Mouse (Mus musculus): ENCODE measurements around the gene Cep83. TPM values are rescaled to one million over a fixed set of nuclear protein-coding genes. Genes with fewer than 3 reads are reported as not detected.

Cep83 gene
- polyA plus RNA-seq, 1 experiment from 2014 or later: 24.4 TPM

- H3K36me3 ChIP-seq: peaks cover 13% of the 10 kb centered on the region
- no peak overlapping the region for H3K27ac ChIP-seq
- no peaks in the 10 kb centered on the region for H3K9me3 ChIP-seq
- H3K4me2 ChIP-seq (replicated peaks): no peak overlapping the region
- WGBS: 76% methylated on average over 3 of the region's 3 CpGs
- H3K9ac ChIP-seq: no peak overlapping the region
- H3K27me3 ChIP-seq (replicated peaks): no peaks in the 10 kb centered on the region
- no peak overlapping the region for H3K4me3 ChIP-seq
- no peak for ATAC-seq (ENCODE audit: low FRiP score, low read depth)
- no peaks in the 10 kb centered on the region for H3K4me1 ChIP-seq
Measured at GRCm38 (mm10) chr10:94789205-94789604, 100.8 kb downstream of the Cep83 start.

- no peaks in the 10 kb centered on the region for H3K27me3 ChIP-seq (replicated peaks)
- WGBS: 94% methylated on average over 3 of the region's 3 CpGs
- ATAC-seq (ENCODE audit: low FRiP score, low read depth): no peak
- H3K4me3 ChIP-seq: no peak overlapping the region
- peaks cover 15% of the 10 kb centered on the region; the same call in 1 of the 2 replicates for H3K36me3 ChIP-seq
- H3K9ac ChIP-seq: no peak overlapping the region
- no peak overlapping the region for H3K27ac ChIP-seq
- no peak overlapping the region for H3K4me2 ChIP-seq (replicated peaks)
- no peaks in the 10 kb centered on the region for H3K4me1 ChIP-seq
- no peaks in the 10 kb centered on the region for H3K9me3 ChIP-seq
Measured at GRCm38 (mm10) chr10:94793914-94794313, 105.5 kb downstream of the Cep83 start.

- no peak overlapping the region for H3K4me3 ChIP-seq
- H3K27ac ChIP-seq: no peak overlapping the region
- no peaks in the 10 kb centered on the region for H3K9me3 ChIP-seq
- ATAC-seq (ENCODE audit: low FRiP score, low read depth): no peak
- H3K27me3 ChIP-seq (replicated peaks): no peaks in the 10 kb centered on the region
- no peaks in the 10 kb centered on the region for H3K4me1 ChIP-seq
- peaks cover 15% of the 10 kb centered on the region; the same call in 1 of the 2 replicates for H3K36me3 ChIP-seq
- WGBS: 90% methylated on average over 5 of the region's 5 CpGs
- H3K9ac ChIP-seq: no peak overlapping the region
- no peak overlapping the region for H3K4me2 ChIP-seq (replicated peaks)
Measured at GRCm38 (mm10) chr10:94794666-94795244, 106.3 kb downstream of the Cep83 start.

GRCm38 (mm10) chr10:94798128-94798527 is 109.7 kb downstream of the Cep83 start:
- ATAC-seq (ENCODE audit: low FRiP score, low read depth): no peak
- Histone ChIP-seq H3K27me3 (replicated peaks) (no peaks in the 10 kb centered on the region), H3K4me3 (no peak overlapping the region), H3K4me1 (no peaks in the 10 kb centered on the region), H3K36me3 (peaks cover 15% of the 10 kb centered on the region; the same call in 1 of the 2 replicates), H3K4me2 (replicated peaks) (no peak overlapping the region), H3K9ac (no peak overlapping the region), H3K27ac (no peak overlapping the region), H3K9me3 (no peaks in the 10 kb centered on the region)
- 77% methylated on average over 5 of the region's 5 CpGs for WGBS

GRCm38 (mm10) chr10:94799485-94800239 is 111.2 kb downstream of the Cep83 start:
- H3K36me3 ChIP-seq: peaks cover 10% of the 10 kb centered on the region; the same call in 1 of the 2 replicates
- no peaks in the 10 kb centered on the region for H3K4me1 ChIP-seq
- no peak overlapping the region for H3K4me3 ChIP-seq
- H3K9me3 ChIP-seq: no peaks in the 10 kb centered on the region
- no peaks in the 10 kb centered on the region for H3K27me3 ChIP-seq (replicated peaks)
- no peak for ATAC-seq (ENCODE audit: low FRiP score, low read depth)
- H3K27ac ChIP-seq: no peak overlapping the region
- H3K4me2 ChIP-seq (replicated peaks): no peak overlapping the region
- 14% methylated on average over 2 of the region's 2 CpGs for WGBS
- H3K9ac ChIP-seq: no peak overlapping the region

GRCm38 (mm10) chr10:94800677-94801354 is 112.4 kb downstream of the Cep83 start:
- Histone ChIP-seq H3K4me3 (no peak overlapping the region), H3K4me2 (replicated peaks) (no peak overlapping the region), H3K9me3 (no peaks in the 10 kb centered on the region), H3K27me3 (replicated peaks) (no peaks in the 10 kb centered on the region), H3K9ac (no peak overlapping the region), H3K36me3 (peaks cover 10% of the 10 kb centered on the region; the same call in 1 of the 2 replicates), H3K4me1 (no peaks in the 10 kb centered on the region), H3K27ac (no peak overlapping the region)
- 87% methylated on average over 7 of the region's 7 CpGs for WGBS
- no peak for ATAC-seq (ENCODE audit: low FRiP score, low read depth)

GRCm38 (mm10) chr10:94804029-94804908 is 115.8 kb downstream of the Cep83 start:
- no peak for ATAC-seq (ENCODE audit: low FRiP score, low read depth)
- no peak overlapping the region for H3K4me3 ChIP-seq
- no peaks in the 10 kb centered on the region for H3K36me3 ChIP-seq
- no peak overlapping the region for H3K4me2 ChIP-seq (replicated peaks)
- H3K27ac ChIP-seq: no peak overlapping the region
- H3K9me3 ChIP-seq: no peaks in the 10 kb centered on the region
- no peak overlapping the region for H3K9ac ChIP-seq
- WGBS: 90% methylated on average over 10 of the region's 10 CpGs
- peaks cover 5% of the 10 kb centered on the region; the same call in 1 of the 2 replicates for H3K4me1 ChIP-seq
- H3K27me3 ChIP-seq (replicated peaks): no peaks in the 10 kb centered on the region

GRCm38 (mm10) chr10:94804909-94805220 is 116.4 kb downstream of the Cep83 start:
- WGBS: 95% methylated on average over 1 of the region's 1 CpGs
- Histone ChIP-seq H3K4me2 (replicated peaks) (no peak overlapping the region), H3K4me3 (no peak overlapping the region), H3K9me3 (no peaks in the 10 kb centered on the region), H3K4me1 (peaks cover 5% of the 10 kb centered on the region; the same call in 1 of the 2 replicates), H3K36me3 (no peaks in the 10 kb centered on the region), H3K27ac (no peak overlapping the region), H3K27me3 (replicated peaks) (no peaks in the 10 kb centered on the region), H3K9ac (no peak overlapping the region)
- no peak for ATAC-seq (ENCODE audit: low FRiP score, low read depth)

GRCm38 (mm10) chr10:94807323-94807722 is 118.9 kb downstream of the Cep83 start:
- Histone ChIP-seq H3K9ac (no peak overlapping the region), H3K4me3 (no peak overlapping the region), H3K4me1 (peaks cover 5% of the 10 kb centered on the region; the same call in 1 of the 2 replicates), H3K9me3 (no peaks in the 10 kb centered on the region), H3K36me3 (no peaks in the 10 kb centered on the region), H3K27me3 (replicated peaks) (no peaks in the 10 kb centered on the region), H3K27ac (no peak overlapping the region), H3K4me2 (replicated peaks) (no peak overlapping the region)
- ATAC-seq (ENCODE audit: low FRiP score, low read depth): no peak
- WGBS: 86% methylated on average over 7 of the region's 7 CpGs

GRCm38 (mm10) chr10:94808275-94808674 is 119.8 kb downstream of the Cep83 start:
- Histone ChIP-seq H3K4me3 (no peak overlapping the region), H3K36me3 (no peaks in the 10 kb centered on the region), H3K4me2 (replicated peaks) (no peak overlapping the region), H3K27ac (no peak overlapping the region), H3K4me1 (peaks cover 9% of the 10 kb centered on the region), H3K9me3 (no peaks in the 10 kb centered on the region), H3K9ac (no peak overlapping the region), H3K27me3 (replicated peaks) (no peaks in the 10 kb centered on the region)
- WGBS: 54% methylated on average over 6 of the region's 6 CpGs
- ATAC-seq (ENCODE audit: low FRiP score, low read depth): no peak

GRCm38 (mm10) chr10:94809946-94810472 is 121.6 kb downstream of the Cep83 start:
- Histone ChIP-seq H3K9ac (no peak overlapping the region), H3K4me3 (no peak overlapping the region), H3K4me1 (peaks cover 9% of the 10 kb centered on the region), H3K27ac (no peak overlapping the region), H3K36me3 (no peaks in the 10 kb centered on the region), H3K27me3 (replicated peaks) (no peaks in the 10 kb centered on the region), H3K4me2 (replicated peaks) (no peak overlapping the region), H3K9me3 (no peaks in the 10 kb centered on the region)
- WGBS: 67% methylated on average over 7 of the region's 7 CpGs
- ATAC-seq (ENCODE audit: low FRiP score, low read depth): no peak

All from neural tube, embryonic 12.5 days (tissue).